Mouse (Mus musculus) ZHBTc4 (cell line): ENCODE measurements around the gene Slc18a3.
A peak's percentile ranks its signal among the peaks of the same experiment; 100 is the strongest.

ENCODE experiments used
- DNase-seq: peaks from one replicate; pipeline ENCODE4 v3.0.0-alpha.2; 2011; ENCODE audit warnings: low read depth, low spot score

Slc18a3 gene

DNA sequence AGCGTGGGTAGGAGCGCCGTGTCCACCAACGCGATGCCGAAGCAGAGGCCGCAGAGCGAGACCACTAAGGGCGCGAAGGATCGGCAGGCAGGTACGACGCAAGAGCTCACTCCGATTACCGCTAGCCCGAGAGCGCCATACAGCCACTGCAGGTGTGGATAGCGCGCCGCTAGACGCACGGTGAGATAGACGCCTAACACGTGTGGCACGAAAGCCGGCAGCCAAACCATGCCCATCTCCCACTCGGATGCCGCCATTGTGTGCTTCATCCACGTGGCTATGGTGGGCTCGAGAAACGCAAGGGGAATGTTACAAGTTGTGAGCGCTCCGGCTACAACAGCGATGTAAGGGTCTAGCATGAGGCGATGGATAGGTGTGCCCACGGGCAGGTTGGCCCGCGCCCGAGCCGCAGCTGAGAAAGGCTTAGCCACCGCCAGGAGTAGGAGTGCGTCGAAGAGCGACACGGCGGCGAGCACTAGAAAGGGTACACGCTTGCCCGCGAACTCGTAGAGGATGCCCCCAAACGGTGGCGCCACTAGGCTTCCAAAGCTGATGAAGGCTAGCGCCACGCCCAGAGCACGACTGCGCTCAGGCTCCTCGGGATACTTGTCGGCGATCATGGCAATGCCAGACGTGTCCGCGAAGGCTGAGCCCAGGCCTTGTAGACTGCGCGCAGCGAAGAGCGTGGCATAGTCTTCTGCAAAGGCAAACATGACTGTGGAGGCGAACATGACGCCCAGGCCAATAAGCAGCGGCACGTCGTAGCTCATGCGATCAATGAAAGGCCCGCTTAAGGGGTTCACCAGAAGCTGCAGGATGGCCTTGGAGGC is 1.2 kb downstream of the Slc18a3 start:
- DNase-seq = peak; percentile 60

DNA sequence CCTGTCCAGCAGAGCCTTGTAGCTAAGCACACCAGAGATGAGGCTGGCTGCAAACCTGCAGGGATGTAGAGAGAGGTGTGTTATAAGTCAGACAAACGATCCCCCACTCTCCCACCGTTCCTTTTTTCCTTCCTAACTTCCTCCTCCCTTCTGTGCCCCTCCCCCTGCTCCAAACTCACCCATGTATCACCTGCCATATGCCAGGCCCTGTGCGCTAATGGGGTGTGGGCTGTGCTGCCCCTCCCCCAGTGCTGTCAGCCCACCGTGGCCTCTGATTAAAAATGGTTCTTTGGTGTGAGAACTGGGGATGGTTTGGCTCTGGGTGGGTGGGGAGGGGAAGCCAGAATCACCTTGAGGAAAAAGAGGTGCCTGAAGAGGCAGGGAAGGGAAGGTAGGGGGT is 12.1 kb downstream of the Slc18a3 start:
- DNase-seq = no peak

DNA sequence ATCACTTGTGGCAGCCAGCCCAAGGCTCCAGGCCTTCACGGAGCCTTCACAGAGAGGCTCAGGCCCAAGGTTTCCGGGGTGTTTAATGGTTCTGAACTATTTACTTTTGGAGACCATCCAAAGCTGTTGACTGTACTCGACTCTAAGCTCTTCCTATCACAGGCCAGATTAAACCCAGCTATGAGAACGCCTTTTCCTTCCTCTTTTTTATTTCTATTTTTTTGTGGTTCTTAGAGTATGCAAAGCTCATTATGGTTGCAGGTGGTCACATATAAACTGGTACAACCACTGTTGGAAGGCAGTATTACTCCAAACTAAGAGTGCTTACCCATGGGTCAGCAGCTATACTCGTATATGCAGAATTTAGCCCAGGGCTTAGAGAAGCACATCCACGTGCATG is 17.7 kb downstream of the Slc18a3 start:
- DNase-seq = no peak

DNA sequence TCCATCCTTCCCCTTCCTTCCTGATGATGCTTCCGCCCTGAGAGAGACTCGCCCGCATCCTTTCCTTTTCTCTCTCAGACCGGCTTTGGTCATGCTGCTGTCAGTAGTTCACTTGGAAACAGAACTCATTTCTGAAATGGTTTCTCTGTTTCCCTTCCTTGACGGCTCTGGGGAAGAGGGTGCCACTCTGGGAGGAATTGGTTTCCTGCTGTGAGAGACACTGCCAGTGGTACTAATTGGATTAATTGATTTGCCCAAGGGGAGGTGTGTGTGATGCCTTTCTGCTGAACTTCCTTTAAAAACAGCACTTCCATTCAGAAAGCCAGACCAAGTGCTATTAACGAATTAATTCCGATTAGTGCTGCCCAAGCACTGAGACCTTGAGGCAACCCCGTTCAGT is 21.2 kb downstream of the Slc18a3 start:
- no peak for DNase-seq

DNA sequence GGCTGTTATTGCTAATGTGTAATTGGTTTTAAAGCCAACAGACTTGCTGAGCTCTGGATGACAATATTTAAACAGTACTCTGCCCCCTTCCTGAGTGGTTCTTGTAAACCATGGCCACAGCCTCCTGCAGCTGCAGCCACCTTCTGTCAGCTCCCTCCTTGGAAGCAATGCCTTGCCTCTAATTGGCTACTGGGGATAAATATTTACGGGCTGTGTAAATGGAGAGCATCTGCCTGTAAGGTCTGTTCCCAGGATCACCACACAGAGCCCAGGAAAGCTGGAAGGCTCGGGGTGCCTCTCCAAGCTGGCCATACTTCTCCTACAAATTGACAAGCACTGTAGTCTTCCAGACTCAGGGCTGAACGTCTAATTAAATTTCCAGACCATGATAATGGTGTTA is 24.9 kb downstream of the Slc18a3 start:
- DNase-seq = no peak

DNA sequence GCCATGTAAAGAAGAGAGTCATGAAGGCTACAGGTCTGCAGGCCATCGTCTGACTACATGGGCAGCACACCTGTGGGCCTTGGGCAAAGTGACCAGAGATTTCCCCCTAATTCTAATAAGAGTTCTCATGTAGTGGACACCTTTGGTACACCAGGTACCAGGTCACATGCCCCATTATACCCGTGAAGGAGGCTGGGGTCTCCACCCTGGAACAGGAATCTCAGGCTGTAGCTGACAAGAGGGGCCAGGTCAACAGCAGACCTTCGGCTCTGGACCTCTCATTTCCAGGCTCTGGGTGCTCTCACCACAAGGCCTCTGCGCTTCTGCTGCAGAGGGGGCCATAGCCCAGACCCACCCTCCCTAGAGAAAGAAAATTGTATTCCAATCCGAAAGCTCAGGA is 25.3 kb downstream of the Slc18a3 start:
- DNase-seq = no peak

DNA sequence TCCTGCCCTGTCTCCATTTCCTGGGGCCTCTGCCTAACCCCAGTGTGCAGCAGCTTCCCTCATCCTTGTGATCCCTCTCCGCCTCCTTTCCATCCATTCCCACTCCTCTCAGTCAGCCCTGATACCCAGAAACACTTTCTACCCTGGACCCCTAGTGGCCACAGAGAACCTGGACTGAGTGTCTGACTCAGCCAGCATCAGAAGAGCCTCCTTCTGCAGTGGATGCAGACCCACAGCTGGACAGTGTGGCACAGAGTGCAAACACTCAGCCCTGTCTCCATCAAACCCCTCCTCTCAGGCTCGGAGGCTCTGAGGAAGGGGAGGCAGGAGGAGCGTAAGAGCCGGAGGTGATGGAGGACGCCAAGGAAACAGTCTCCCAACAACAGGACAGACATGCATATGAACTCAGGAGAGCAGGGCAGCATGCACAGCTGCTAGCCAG is 27.3 kb downstream of the Slc18a3 start:
- DNase-seq = peak; percentile 64

DNA sequence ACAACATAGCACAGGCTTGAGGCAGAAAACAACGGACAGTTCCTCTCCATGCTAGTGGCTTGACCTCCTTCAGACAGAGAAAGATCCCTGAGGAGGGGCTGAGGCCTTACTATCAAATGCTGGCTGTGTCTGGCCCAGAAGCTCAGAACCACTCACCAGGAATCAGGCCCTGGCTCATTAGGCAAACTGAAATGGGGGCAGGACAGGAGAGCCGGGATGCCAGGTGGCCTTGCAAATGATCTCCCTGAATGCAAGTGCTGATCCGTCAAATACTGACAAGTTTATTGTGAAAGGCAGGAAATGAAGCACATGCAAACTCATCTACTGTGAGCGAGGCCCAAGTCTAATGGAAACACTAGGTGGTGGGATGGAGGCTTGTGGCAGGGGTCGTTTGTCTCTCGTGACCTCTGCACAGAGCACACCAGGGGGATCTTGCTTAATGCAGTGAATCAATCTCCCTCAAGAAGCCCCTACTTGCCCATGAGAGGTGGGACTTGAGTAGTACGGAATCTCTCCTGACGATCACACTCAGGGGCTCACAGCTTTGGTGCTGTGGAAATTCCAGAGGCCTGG is 35.5 kb downstream of the Slc18a3 start:
- DNase-seq = no peak

DNA sequence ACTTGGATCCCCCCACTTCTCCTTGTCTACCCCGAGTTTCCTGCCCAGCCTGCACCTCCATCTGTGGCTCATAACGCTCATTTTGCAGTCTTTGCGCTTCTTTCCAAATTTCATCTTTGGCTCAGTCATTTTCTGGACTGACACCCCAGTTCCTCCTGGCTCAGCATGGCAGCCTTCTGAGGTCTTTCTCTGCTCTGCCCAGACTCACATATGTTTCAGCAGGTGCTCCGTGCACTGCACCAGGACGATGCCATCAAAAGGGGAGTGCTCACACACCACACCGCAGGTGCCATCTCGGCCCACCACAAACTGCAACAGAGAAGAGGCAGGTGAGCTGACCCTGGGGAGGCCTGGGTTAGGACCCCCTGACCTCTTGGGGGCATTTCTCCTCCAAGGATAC is 40.7 kb downstream of the Slc18a3 start:
- no peak for DNase-seq

DNA sequence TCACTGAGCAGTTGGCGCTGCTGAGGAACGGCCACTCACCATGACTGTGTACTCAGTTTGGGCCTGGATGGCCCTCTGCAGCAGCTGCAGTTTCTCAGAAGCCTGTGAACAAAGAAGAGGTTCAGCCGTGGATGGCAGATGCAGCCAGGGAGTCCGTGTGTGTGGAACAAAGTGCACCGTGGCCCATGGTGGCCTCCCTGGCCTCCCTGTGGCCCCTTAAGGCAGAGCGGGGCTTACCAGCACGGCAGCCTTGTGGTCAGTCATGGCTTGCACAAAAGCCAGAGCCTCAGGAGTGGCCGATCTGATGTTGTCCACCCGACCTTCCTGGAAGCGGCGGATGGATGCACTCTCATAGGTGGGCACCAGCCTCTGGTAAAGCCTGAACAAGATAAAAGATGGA is 45.9 kb downstream of the Slc18a3 start:
- DNase-seq = no peak
